Mouse (Mus musculus): ENCODE measurements at regions not wholly inside any gene's neighbourhood (a gene's known extent, or its start where the extent isn't known, plus 50 kb on each side); places are given as distances from the start of the nearest gene placed in this dataset.

- Histone ChIP-seq H3K4me3 (ENCODE audit: low read depth, low read length) (no peak overlapping the region), H3K27me3 (ENCODE audit: control insufficient read depth, insufficient read depth, low read length, poor library complexity, severe bottlenecking) (no peaks in the 10 kb centered on the region), H3K9ac (ENCODE audit: low read depth, poor library complexity, severe bottlenecking) (no peak overlapping the region), H3K4me1 (ENCODE audit: control insufficient read depth, insufficient read depth, low read length) (no peaks in the 10 kb centered on the region), H3K9me3 (replicated peaks; ENCODE audit: control insufficient read depth, insufficient read depth, low read length, poor library complexity, severe bottlenecking) (no peaks in the 10 kb centered on the region), H3K27ac (ENCODE audit: insufficient read depth, low read length) (no peak overlapping the region), H3K36me3 (ENCODE audit: control insufficient read depth, insufficient read depth, low read length, poor library complexity, severe bottlenecking) (no peaks in the 10 kb centered on the region)
- TF ChIP-seq CTCF (IDR thresholded peaks at IDR 0.05; ENCODE audit: low read depth, low read length) (no peak), EP300 (IDR thresholded peaks at IDR 0.05; ENCODE audit: insufficient read depth, low read depth, low read length) (no peak), POLR2A (IDR thresholded peaks at IDR 0.05; ENCODE audit: insufficient read depth, low read length) (no peak)
Observed at GRCm38 (mm10) chr16:77704726-77705125, 102.8 kb upstream of the Gm11146 start.

- Histone ChIP-seq H3K27ac (ENCODE audit: insufficient read depth, low read length) (no peak overlapping the region), H3K4me1 (ENCODE audit: control insufficient read depth, insufficient read depth, low read length) (no peaks in the 10 kb centered on the region), H3K4me3 (ENCODE audit: low read depth, low read length) (no peak overlapping the region), H3K36me3 (ENCODE audit: control insufficient read depth, insufficient read depth, low read length, poor library complexity, severe bottlenecking) (no peaks in the 10 kb centered on the region), H3K9me3 (replicated peaks; ENCODE audit: control insufficient read depth, insufficient read depth, low read length, poor library complexity, severe bottlenecking) (no peaks in the 10 kb centered on the region), H3K27me3 (ENCODE audit: control insufficient read depth, insufficient read depth, low read length, poor library complexity, severe bottlenecking) (no peaks in the 10 kb centered on the region), H3K9ac (ENCODE audit: low read depth, poor library complexity, severe bottlenecking) (no peak overlapping the region)
- TF ChIP-seq CTCF (IDR thresholded peaks at IDR 0.05; ENCODE audit: low read depth, low read length) (no peak), POLR2A (IDR thresholded peaks at IDR 0.05; ENCODE audit: insufficient read depth, low read length) (no peak), EP300 (IDR thresholded peaks at IDR 0.05; ENCODE audit: insufficient read depth, low read depth, low read length) (no peak)
Observed at GRCm38 (mm10) chr16:77695443-77695842, 93.5 kb upstream of the Gm11146 start.

- Histone ChIP-seq H3K27me3 (ENCODE audit: control insufficient read depth, insufficient read depth, low read length, poor library complexity, severe bottlenecking) (no peaks in the 10 kb centered on the region), H3K9me3 (replicated peaks; ENCODE audit: control insufficient read depth, insufficient read depth, low read length, poor library complexity, severe bottlenecking) (no peaks in the 10 kb centered on the region), H3K4me1 (ENCODE audit: control insufficient read depth, insufficient read depth, low read length) (no peaks in the 10 kb centered on the region), H3K36me3 (ENCODE audit: control insufficient read depth, insufficient read depth, low read length, poor library complexity, severe bottlenecking) (no peaks in the 10 kb centered on the region), H3K4me3 (ENCODE audit: low read depth, low read length) (no peak overlapping the region), H3K9ac (ENCODE audit: low read depth, poor library complexity, severe bottlenecking) (no peak overlapping the region), H3K27ac (ENCODE audit: insufficient read depth, low read length) (no peak overlapping the region)
- no peak for TF ChIP-seq CTCF (IDR thresholded peaks at IDR 0.05; ENCODE audit: low read depth, low read length)
- TF ChIP-seq EP300 (IDR thresholded peaks at IDR 0.05; ENCODE audit: insufficient read depth, low read depth, low read length) = no peak
- TF ChIP-seq POLR2A (IDR thresholded peaks at IDR 0.05; ENCODE audit: insufficient read depth, low read length) = no peak
Observed at GRCm38 (mm10) chr16:77687056-77687839, 85.4 kb upstream of the Gm11146 start.

GRCm38 (mm10) chr16:77685651-77686190 lies 83.8 kb upstream of the Gm11146 start:
- Histone ChIP-seq H3K36me3 (ENCODE audit: control insufficient read depth, insufficient read depth, low read length, poor library complexity, severe bottlenecking) (no peaks in the 10 kb centered on the region), H3K27me3 (ENCODE audit: control insufficient read depth, insufficient read depth, low read length, poor library complexity, severe bottlenecking) (no peaks in the 10 kb centered on the region), H3K27ac (ENCODE audit: insufficient read depth, low read length) (no peak overlapping the region), H3K4me3 (ENCODE audit: low read depth, low read length) (no peak overlapping the region), H3K4me1 (ENCODE audit: control insufficient read depth, insufficient read depth, low read length) (no peaks in the 10 kb centered on the region), H3K9ac (ENCODE audit: low read depth, poor library complexity, severe bottlenecking) (no peak overlapping the region), H3K9me3 (replicated peaks; ENCODE audit: control insufficient read depth, insufficient read depth, low read length, poor library complexity, severe bottlenecking) (no peaks in the 10 kb centered on the region)
- TF ChIP-seq CTCF (IDR thresholded peaks at IDR 0.05; ENCODE audit: low read depth, low read length) (no peak), EP300 (IDR thresholded peaks at IDR 0.05; ENCODE audit: insufficient read depth, low read depth, low read length) (no peak), POLR2A (IDR thresholded peaks at IDR 0.05; ENCODE audit: insufficient read depth, low read length) (no peak)

GRCm38 (mm10) chr16:77684521-77684920 lies 82.6 kb upstream of the Gm11146 start:
- H3K27ac ChIP-seq (ENCODE audit: insufficient read depth, low read length) = no peak overlapping the region
- TF ChIP-seq EP300 (IDR thresholded peaks at IDR 0.05; ENCODE audit: insufficient read depth, low read depth, low read length) (no peak), POLR2A (IDR thresholded peaks at IDR 0.05; ENCODE audit: insufficient read depth, low read length) (no peak), CTCF (IDR thresholded peaks at IDR 0.05; ENCODE audit: low read depth, low read length) (no peak)
- no peaks in the 10 kb centered on the region for H3K27me3 ChIP-seq (ENCODE audit: control insufficient read depth, insufficient read depth, low read length, poor library complexity, severe bottlenecking)
- H3K9ac ChIP-seq (ENCODE audit: low read depth, poor library complexity, severe bottlenecking) = no peak overlapping the region
- H3K4me3 ChIP-seq (ENCODE audit: low read depth, low read length) = no peak overlapping the region
- no peaks in the 10 kb centered on the region for H3K9me3 ChIP-seq (replicated peaks; ENCODE audit: control insufficient read depth, insufficient read depth, low read length, poor library complexity, severe bottlenecking)
- no peaks in the 10 kb centered on the region for H3K36me3 ChIP-seq (ENCODE audit: control insufficient read depth, insufficient read depth, low read length, poor library complexity, severe bottlenecking)
- no peaks in the 10 kb centered on the region for H3K4me1 ChIP-seq (ENCODE audit: control insufficient read depth, insufficient read depth, low read length)

GRCm38 (mm10) chr16:77679234-77679633 lies 77.3 kb upstream of the Gm11146 start:
- H3K27me3 ChIP-seq (ENCODE audit: control insufficient read depth, insufficient read depth, low read length, poor library complexity, severe bottlenecking) = no peaks in the 10 kb centered on the region
- H3K9me3 ChIP-seq (replicated peaks; ENCODE audit: control insufficient read depth, insufficient read depth, low read length, poor library complexity, severe bottlenecking) = no peaks in the 10 kb centered on the region
- TF ChIP-seq EP300 (IDR thresholded peaks at IDR 0.05; ENCODE audit: insufficient read depth, low read depth, low read length) (no peak), CTCF (IDR thresholded peaks at IDR 0.05; ENCODE audit: low read depth, low read length) (no peak), POLR2A (IDR thresholded peaks at IDR 0.05; ENCODE audit: insufficient read depth, low read length) (no peak)
- no peak overlapping the region for H3K4me3 ChIP-seq (ENCODE audit: low read depth, low read length)
- no peak overlapping the region for H3K27ac ChIP-seq (ENCODE audit: insufficient read depth, low read length)
- H3K4me1 ChIP-seq (ENCODE audit: control insufficient read depth, insufficient read depth, low read length) = no peaks in the 10 kb centered on the region
- no peak overlapping the region for H3K9ac ChIP-seq (ENCODE audit: low read depth, poor library complexity, severe bottlenecking)
- no peaks in the 10 kb centered on the region for H3K36me3 ChIP-seq (ENCODE audit: control insufficient read depth, insufficient read depth, low read length, poor library complexity, severe bottlenecking)

Measured in ES-Bruce4 (cell line).